Mouse (Mus musculus) kidney, adult 2 months (tissue): Measurements from ENCODE around the gene Fli1.

Source experiments
- CTCF ChIP-seq: fragments of 200-500 bp; conservative IDR thresholded peaks from 2 replicates; pipeline ENCODE4 v1.5.1; 2011; ENCODE audit warnings: low read depth, mild to moderate bottlenecking, control low read depth, low read length, moderate library complexity, mixed read lengths; ENCODE audit not compliant: insufficient read depth, insufficient read length
- POLR2A ChIP-seq: fragments of 200-500 bp; IDR thresholded peaks from one replicate; pipeline ENCODE4 v1.6.1; 2011; ENCODE audit warnings: low read depth, low read length, control low read depth

DNA sequence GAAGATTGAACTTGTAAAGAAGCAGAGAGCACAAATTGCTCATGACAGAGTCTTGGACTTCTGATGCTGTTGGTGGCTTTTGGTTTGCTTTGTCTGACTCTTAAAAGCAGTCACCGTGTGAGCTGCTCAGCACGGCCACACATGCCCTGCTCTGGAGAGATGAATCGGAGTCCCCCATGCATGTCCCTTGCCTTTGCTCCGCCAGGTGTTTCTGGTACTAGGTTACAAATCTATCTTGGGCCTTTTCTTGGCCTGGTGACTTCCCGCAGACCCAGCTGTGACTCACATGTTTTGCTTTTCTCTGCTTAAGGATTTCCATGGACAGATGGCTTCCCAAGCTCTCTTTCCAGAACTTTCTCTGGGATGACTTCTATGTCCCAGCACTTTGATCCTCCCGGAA is 169.0 kb downstream of the Fli1 start:
- TF ChIP-seq CTCF (no peak), POLR2A (no peak)
